Mouse (Mus musculus) forebrain, embryonic 13.5 days (tissue): ENCODE measurements around the gene Gm42957. TPM values are rescaled to one million over a fixed set of nuclear protein-coding genes. Genes with fewer than 3 reads are reported as not detected.

Source experiments
- ATAC-seq: fragments of 200-750 bp; cut with Nextera tagmentation; 2 replicates; pipeline ENCODE4 v1.8.0; 2017
- H3K27ac ChIP-seq: fragments of 300-500 bp; sonication (generic); 2 replicates; pipeline ENCODE4 v1.5.1; 2015; ENCODE audit warnings: inconsistent platforms, mild to moderate bottlenecking, moderate library complexity
- H3K27me3 ChIP-seq: fragments of 300-500 bp; sonication (generic); 2 replicates; pipeline ENCODE4 v1.6.1; 2015; ENCODE audit warnings: mild to moderate bottlenecking, inconsistent platforms
- H3K36me3 ChIP-seq: fragments of 300-500 bp; sonication (generic); 2 replicates; pipeline ENCODE4 v1.6.1; 2015; ENCODE audit warnings: mild to moderate bottlenecking, inconsistent platforms; ENCODE audit not compliant: poor library complexity, severe bottlenecking
- H3K4me1 ChIP-seq: fragments of 300-500 bp; sonication (generic); 2 replicates; pipeline ENCODE4 v1.6.1; 2015; ENCODE audit warnings: inconsistent platforms
- H3K4me2 ChIP-seq: fragments of 300-500 bp; sonication (generic); 2 replicates; pipeline ENCODE4 v1.6.1; 2015; ENCODE audit warnings: inconsistent platforms, mild to moderate bottlenecking, moderate library complexity
- H3K4me3 ChIP-seq: fragments of 300-500 bp; sonication (generic); 2 replicates; pipeline ENCODE4 v1.5.1; 2015; ENCODE audit warnings: mild to moderate bottlenecking, inconsistent platforms
- H3K9ac ChIP-seq: fragments of 300-500 bp; sonication (generic); 2 replicates; pipeline ENCODE4 v1.6.1; 2015; ENCODE audit warnings: mild to moderate bottlenecking, inconsistent platforms
- H3K9me3 ChIP-seq: fragments of 300-500 bp; sonication (generic); replicated peaks from 2 replicates; pipeline ENCODE4 v1.6.1; 2016; ENCODE audit warnings: inconsistent platforms
- WGBS: fragments of 180-500 bp; shearing (Covaris S2); methylation state at CpG from one replicate; pipeline ENCODE4 v1.1.7; 2015; 5-methylcytosine and 5-hydroxymethylcytosine counted together
- polyA plus RNA-seq: library from polyadenylated mRNA; unstranded; fragments of >200 nt; fragmentation: Nextera tagmentation; extraction: Ambion mirVana; gene quantifications from 2 replicates; pipeline ENCODE4 v1.2.1, GENCODE M21; 2015

Gene Gm42957
- 0.06 and 0.10 TPM in 2 replicates for polyA plus RNA-seq

DNA sequence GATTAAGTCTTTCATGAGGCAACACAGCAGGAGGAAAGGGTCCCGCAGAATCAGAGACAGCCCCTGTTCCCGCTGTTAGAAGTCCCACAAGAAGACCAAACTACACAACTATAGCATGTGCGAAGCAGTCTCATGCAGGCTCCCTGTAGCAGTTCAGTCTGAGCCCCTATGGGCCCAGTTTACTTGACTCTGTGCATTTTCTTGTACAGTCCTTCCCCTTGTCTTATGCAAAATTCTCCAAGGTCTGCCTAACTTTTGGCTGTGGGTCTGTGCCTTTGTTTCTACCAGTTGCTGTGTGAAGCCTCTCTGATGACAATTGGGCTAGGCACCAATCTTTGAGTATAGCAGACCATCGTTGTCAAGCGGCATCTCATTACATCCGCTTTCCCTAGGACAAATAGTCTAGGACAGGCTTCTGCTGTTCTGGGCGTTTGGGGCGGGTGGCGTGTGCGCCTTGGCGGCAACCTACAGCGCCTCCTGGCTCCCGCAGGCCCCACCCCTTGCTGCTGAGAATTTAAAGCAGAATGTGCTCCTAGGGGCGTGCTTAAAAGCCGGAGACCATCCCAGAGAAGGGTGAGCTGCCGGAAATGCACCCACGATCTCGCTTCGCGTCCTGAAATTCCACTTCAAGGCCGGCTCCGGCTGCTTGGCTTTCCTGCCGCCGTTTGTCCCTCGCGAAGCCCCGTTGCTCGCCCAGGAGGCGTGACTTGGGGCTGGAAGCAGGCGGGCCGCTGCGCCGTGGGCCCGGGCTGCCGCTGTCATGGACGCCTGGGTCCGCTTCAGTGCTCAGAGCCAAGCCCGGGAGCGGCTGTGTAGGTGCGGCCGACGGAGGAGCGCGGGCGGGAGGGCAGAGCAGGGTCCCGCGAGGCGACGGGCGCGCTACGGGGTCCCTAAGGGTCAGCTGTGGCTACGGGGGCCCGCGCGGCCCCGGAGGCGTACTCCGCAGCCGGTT lies at the start of gene Gm42957, which contains the start of gene Pex11b:
TSS of gene Gm42957 (plus strand) at position 547 of the 952 bp plus-strand sequence.
TSS of gene Pex11b (plus strand) at position 449 of the 952 bp plus-strand sequence.
- H3K36me3 ChIP-seq, result peaks cover 47% of the 10 kb centered on the region
- no peaks in the 10 kb centered on the region for H3K27me3 ChIP-seq
- peak within 1 kb of the TSS; percentile 93 for H3K4me2 ChIP-seq
- H3K27ac ChIP-seq, result peak within 1 kb of the TSS; percentile 75
- ATAC-seq, result peak; percentile 93
- WGBS, result 2% methylated on average over 59 of the region's 60 CpGs
- H3K4me3 ChIP-seq, result peak within 1 kb of the TSS; percentile 90
- peaks cover 32% of the 10 kb centered on the region for H3K4me1 ChIP-seq
- peak within 1 kb of the TSS; percentile 96 for H3K9ac ChIP-seq
- no peaks in the 10 kb centered on the region for H3K9me3 ChIP-seq

DNA sequence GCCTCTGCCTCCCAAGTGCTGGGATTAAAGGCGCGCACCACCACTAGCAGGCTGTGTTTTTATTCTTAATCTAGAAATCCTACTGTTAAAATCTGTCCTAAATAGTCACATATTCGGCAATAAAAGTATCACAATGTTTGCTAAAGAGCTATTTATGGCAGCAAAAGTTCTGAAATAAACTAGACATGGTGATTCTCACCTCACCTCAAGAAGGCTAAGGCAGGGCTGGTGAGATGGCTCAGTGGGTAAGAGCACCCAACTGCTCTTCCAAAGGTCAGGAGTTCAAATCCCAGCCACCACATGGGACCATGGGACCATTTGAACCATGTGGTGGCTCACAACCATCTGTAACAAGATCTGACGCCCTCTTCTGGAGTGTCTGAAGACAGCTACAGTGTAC lies 44.6 kb upstream of the Gm42957 start:
- Histone ChIP-seq H3K27me3 (peaks cover 6% of the 10 kb centered on the region; the same call in 1 of the 2 replicates), H3K9ac (no peak overlapping the region), H3K4me1 (peaks cover 19% of the 10 kb centered on the region), H3K4me2 (no peak overlapping the region), H3K27ac (no peak overlapping the region), H3K4me3 (no peak overlapping the region), H3K9me3 (no peaks in the 10 kb centered on the region), H3K36me3 (0 out of 2 replicates have a peak, but pooled peaks cover 4% of the 10 kb centered on the region)
- no peak for ATAC-seq
- 79% methylated on average over 4 of the region's 4 CpGs for WGBS

DNA sequence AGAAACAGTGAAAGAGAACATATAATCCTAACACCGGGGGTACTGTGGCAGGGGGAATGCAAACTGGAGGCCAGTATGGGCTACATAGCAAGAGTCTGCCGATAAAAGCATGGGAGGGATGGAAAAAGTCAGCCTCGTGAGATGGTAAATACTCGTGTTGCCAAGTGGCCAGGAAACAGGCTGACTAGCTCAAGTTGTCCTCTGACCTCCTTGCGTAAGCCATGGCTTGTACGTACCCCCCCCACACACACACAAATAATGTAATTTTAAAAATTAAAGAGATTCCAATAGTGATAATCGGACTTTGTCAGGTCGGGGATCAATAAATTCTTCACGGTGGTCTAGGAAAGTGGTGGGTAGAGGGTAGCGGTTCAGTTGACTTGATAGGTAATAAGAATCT lies 41.9 kb upstream of the Gm42957 start:
- WGBS, result under 1% methylated on average over 10 of the region's 10 CpGs
- no peak for ATAC-seq
- Histone ChIP-seq H3K9ac (peak overlapping the region; percentile 70), H3K4me2 (peak overlapping the region; percentile 88), H3K9me3 (no peaks in the 10 kb centered on the region), H3K4me3 (peak overlapping the region; percentile 63), H3K27ac (peak overlapping the region; percentile 80; the same call in 1 of the 2 replicates), H3K27me3 (peaks cover 13% of the 10 kb centered on the region; the same call in 1 of the 2 replicates), H3K4me1 (peaks cover 46% of the 10 kb centered on the region), H3K36me3 (0 out of 2 replicates have a peak, but pooled peaks cover 4% of the 10 kb centered on the region)

DNA sequence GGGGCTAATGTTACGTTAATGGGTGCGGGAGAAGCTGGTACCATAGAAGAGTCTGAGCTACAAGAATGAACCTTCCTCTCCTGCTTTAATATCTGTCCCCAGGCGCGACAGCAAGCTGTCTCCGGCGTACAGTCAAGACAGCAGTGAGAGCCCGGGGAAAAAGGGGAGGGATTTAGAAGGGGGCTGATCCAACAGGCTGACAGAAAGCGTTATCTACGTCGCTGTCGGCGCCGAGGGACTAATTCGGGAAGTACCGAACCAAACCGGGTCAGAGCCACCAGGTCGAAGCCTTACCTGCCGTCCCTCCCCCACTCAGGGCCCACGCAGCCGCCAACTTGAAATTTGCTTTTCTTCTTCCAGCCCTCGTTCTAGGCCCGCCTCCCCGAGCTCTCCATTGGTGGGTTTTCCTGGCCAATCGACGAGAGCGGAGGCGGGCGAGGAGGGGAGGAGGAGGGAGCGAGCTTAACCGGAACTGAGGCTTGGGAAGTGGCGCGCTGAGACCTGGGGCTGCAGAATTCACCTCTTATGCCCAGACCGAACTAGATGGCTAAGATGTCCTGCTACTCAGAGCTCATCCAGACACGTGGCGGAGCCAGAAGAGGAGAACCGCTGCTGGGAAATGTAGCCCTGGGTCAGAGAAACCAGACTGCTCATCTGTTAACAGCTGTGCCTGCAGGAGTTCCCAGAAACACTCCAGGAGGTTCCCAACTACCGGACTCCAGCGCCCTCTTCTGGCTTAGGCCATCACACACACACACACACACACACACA lies 41.3 kb upstream of the Gm42957 start, which contains the start of gene Polr3gl:
TSS of gene Polr3gl (minus strand) at position 392 of the 771 bp plus-strand sequence.
- under 1% methylated on average over 38 of the region's 38 CpGs for WGBS
- peak within 1 kb of the TSS; percentile 80 for H3K27ac ChIP-seq
- H3K4me1 ChIP-seq, result peaks cover 52% of the 10 kb centered on the region

DNA sequence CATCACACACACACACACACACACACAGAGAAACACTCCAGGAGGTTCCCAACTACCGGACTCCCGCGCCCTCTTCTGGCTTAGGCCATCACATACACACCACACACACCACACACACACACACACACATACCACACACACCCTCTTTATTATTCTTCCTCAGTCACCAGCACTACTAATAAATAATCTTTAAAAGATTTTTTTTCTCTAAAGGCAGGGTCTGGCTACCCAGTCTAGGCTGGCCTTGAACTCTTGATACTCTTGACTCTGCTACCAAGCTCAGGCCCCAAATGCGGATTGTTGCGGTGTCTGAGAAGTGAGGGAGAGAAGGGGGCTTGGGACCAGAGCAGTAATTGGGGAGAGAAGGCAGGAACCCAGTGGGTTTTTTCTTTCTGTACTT lies 40.4 kb upstream of the Gm42957 start:
- Histone ChIP-seq H3K4me2 (no peak overlapping the region), H3K36me3 (0 out of 2 replicates have a peak, but pooled peaks cover 4% of the 10 kb centered on the region), H3K9ac (no peak overlapping the region), H3K27ac (no peak overlapping the region), H3K4me3 (no peak overlapping the region), H3K27me3 (peaks cover 13% of the 10 kb centered on the region; the same call in 1 of the 2 replicates), H3K9me3 (no peaks in the 10 kb centered on the region), H3K4me1 (peaks cover 56% of the 10 kb centered on the region)
- 84% methylated on average over 5 of the region's 5 CpGs for WGBS
- no peak for ATAC-seq

More for the DNA sequence above, 41.3 kb upstream of the Gm42957 start, which contains the start of gene Polr3gl:
- H3K9ac ChIP-seq, result peak within 1 kb of the TSS; percentile 70
- peaks cover 13% of the 10 kb centered on the region; the same call in 1 of the 2 replicates for H3K27me3 ChIP-seq
- peak within 1 kb of the TSS; percentile 88 for H3K4me2 ChIP-seq
- no peaks in the 10 kb centered on the region for H3K9me3 ChIP-seq
- peak within 1 kb of the TSS; percentile 63 for H3K4me3 ChIP-seq
- peak; percentile 92 for ATAC-seq
- 0 out of 2 replicates have a peak, but pooled peaks cover 4% of the 10 kb centered on the region for H3K36me3 ChIP-seq

DNA sequence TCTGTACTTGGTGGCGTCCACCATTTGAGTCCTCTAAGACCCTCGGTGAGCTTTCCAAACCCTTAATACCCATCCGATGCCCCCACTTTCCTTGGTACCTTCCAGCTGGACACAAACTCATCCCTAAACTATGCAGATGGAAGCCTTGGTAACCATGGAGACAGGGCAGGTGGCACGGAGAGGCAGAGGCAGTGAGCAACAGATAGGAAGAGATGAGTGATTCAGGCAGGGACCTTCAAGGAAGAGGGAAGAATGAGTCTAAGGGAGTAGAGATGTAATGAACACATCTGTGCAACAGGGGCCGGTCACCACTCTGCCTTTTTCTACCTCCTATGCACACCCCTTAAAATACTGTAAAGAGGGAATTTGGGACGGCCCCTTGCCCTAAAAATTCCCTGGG lies 39.6 kb upstream of the Gm42957 start:
- H3K36me3 ChIP-seq, result no peaks in the 10 kb centered on the region
- H3K9ac ChIP-seq, result peak overlapping the region; percentile 74; the same call in 1 of the 2 replicates
- H3K27me3 ChIP-seq, result peaks cover 13% of the 10 kb centered on the region; the same call in 1 of the 2 replicates
- H3K4me2 ChIP-seq, result peak overlapping the region; percentile 90
- 22% methylated on average over 6 of the region's 6 CpGs for WGBS
- H3K9me3 ChIP-seq, result no peaks in the 10 kb centered on the region
- peaks cover 64% of the 10 kb centered on the region for H3K4me1 ChIP-seq
- H3K27ac ChIP-seq, result peak overlapping the region; percentile 59
- peak overlapping the region; percentile 47; the same call in 1 of the 2 replicates for H3K4me3 ChIP-seq
- ATAC-seq, result no peak

DNA sequence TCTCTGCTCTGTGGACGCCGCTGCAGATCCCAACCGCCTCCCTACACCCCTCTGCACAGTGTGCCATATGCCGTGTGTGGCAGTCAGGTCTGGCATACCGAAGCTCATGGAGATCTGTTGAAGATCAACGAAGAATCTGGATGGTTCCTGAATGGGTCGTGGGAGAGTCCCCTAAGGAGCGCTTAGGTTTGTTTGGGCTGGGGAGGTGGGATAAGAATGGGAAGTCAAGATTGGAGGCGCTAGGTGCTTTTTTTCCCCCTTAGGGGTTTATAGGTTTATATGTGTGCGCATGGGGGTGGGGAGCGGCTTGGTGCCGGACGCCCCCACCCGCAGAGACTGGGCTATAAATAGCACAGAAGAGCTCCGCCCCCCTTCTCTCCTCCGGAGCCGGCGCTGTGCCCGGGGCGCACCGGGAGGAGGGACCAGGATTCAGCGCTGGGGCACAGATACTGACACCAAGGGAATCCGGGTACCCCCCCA lies 39.0 kb upstream of the Gm42957 start, which contains the start of gene Ankrd34a:
TSS of gene Ankrd34a (plus strand) at position 409 of the 480 bp plus-strand sequence.
- H3K9ac ChIP-seq, result peak within 1 kb of the TSS; percentile 74
- WGBS, result 2% methylated on average over 18 of the region's 23 CpGs
- H3K4me1 ChIP-seq, result peaks cover 65% of the 10 kb centered on the region
- H3K27ac ChIP-seq, result peak within 1 kb of the TSS; percentile 59
- H3K27me3 ChIP-seq, result peaks cover 13% of the 10 kb centered on the region; the same call in 1 of the 2 replicates
- H3K4me3 ChIP-seq, result peak within 1 kb of the TSS; percentile 47
- H3K9me3 ChIP-seq, result no peaks in the 10 kb centered on the region
- no peaks in the 10 kb centered on the region for H3K36me3 ChIP-seq
- no peak for ATAC-seq
- peak within 1 kb of the TSS; percentile 90 for H3K4me2 ChIP-seq

DNA sequence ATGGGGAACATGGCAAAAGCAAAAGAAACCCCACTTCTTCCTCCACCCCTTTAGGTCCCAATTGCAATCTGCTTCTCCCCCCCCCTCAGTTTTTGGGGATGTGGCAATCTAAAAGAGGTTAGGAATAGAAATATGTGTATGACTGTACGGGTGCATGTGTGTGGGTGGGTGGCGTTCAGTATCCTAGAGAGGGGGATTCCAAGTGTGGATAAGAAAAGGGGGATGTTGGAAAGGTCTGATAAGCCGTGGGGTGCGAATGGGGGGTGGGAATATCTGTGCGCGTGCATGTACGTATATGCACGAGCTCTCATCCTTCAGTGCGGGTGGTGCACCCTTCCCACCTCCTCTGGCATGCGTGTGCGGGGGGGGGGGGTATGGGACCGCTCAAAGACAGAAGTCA lies 38.4 kb upstream of the Gm42957 start:
- H3K27me3 ChIP-seq, result peaks cover 13% of the 10 kb centered on the region; the same call in 1 of the 2 replicates
- H3K4me3 ChIP-seq, result peak overlapping the region; percentile 47
- peaks cover 66% of the 10 kb centered on the region for H3K4me1 ChIP-seq
- 3% methylated on average over 11 of the region's 12 CpGs for WGBS
- peak overlapping the region; percentile 90 for H3K4me2 ChIP-seq
- ATAC-seq, result no peak
- H3K9me3 ChIP-seq, result no peaks in the 10 kb centered on the region
- no peaks in the 10 kb centered on the region for H3K36me3 ChIP-seq
- H3K9ac ChIP-seq, result peak overlapping the region; percentile 74
- H3K27ac ChIP-seq, result 0 out of 2 replicates have a peak overlapping the region, but pooled peaks have one; percentile 59

DNA sequence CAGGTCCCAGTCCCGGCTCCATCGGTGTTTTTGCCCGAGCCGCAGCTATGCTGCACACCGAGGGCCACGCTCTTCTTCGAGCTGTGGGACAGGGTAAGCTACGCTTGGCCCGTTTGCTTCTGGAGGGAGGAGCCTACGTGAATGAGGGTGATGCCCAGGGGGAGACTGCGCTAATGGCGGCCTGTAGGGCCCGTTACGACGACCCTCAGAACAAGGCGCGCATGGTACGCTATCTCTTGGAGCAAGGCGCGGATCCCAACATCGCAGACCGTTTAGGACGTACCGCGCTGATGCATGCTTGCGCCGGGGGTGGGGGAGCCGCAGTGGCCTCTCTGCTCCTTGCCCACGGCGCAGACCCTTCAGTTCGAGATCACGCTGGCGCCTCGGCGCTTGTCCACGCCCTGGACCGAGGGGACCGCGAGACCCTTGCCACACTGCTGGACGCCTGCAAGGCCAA lies 37.8 kb upstream of the Gm42957 start:
- H3K36me3 ChIP-seq, result no peaks in the 10 kb centered on the region
- peak overlapping the region; percentile 74 for H3K9ac ChIP-seq
- H3K27me3 ChIP-seq, result peaks cover 13% of the 10 kb centered on the region; the same call in 1 of the 2 replicates
- H3K4me3 ChIP-seq, result peak overlapping the region; percentile 47
- WGBS, result under 1% methylated on average over 40 of the region's 40 CpGs
- H3K4me1 ChIP-seq, result peaks cover 68% of the 10 kb centered on the region
- peak overlapping the region; percentile 51; the same call in 1 of the 2 replicates for H3K27ac ChIP-seq
- H3K4me2 ChIP-seq, result peak overlapping the region; percentile 90
- ATAC-seq, result no peak
- H3K9me3 ChIP-seq, result no peaks in the 10 kb centered on the region

DNA sequence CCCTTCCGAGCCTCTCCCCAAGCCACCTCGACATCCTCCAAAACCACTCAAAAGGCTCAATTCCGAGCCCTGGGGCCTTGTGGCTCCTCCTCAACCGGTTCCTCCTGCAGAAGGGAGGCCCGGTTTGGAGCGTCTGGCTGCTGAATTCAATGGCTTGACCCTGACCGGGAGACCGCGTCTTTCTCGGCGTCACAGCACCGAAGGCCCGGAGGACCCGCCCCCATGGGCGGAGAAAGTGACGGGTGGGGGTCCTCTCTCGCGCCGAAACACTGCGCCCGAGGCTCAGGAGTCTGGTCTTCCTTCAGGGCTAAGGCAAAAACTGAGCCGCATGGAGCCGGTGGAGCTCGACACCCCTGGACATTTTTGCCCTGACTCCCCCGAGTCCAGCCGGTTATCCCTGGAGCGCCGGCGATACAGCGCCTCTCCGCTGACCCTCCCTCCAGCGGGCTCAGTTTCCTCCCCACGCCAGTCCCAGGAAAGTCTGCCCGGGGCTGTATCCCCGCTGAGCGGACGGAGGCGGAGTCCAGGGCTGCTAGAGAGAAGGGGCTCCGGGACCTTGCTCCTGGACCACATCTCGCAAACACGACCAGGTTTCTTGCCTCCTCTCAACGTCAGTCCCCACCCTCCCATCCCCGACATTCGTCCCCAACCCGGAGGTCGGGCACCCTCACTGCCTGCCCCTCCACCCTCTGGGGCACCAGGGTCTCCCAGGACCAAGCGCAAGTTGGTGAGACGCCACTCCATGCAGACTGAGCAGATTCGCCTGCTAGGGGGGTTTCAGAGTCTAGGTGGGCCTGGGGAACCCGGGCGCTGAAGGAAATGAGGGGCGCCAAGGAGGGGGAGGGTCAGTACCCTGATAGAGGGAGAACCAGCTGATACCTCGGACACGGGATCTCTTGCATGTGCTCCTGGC lies 36.9 kb upstream of the Gm42957 start:
- peaks cover 68% of the 10 kb centered on the region for H3K4me1 ChIP-seq
- peak overlapping the region; percentile 51; the same call in 1 of the 2 replicates for H3K27ac ChIP-seq
- H3K9me3 ChIP-seq, result no peaks in the 10 kb centered on the region
- H3K4me3 ChIP-seq, result peak overlapping the region; percentile 47
- no peak for ATAC-seq
- H3K9ac ChIP-seq, result peak overlapping the region; percentile 74
- peaks cover 13% of the 10 kb centered on the region; the same call in 1 of the 2 replicates for H3K27me3 ChIP-seq
- WGBS, result 1% methylated on average over 54 of the region's 54 CpGs
- peak overlapping the region; percentile 90 for H3K4me2 ChIP-seq
- no peaks in the 10 kb centered on the region for H3K36me3 ChIP-seq
